Mouse (Mus musculus): ENCODE measurements around the gene 5730596B20Rik.
A peak's percentile ranks its signal among the peaks of the same experiment; 100 is the strongest.

The 5730596B20Rik gene

GRCm38 (mm10) chr6:52176391-52176790 is 907 bp upstream of the 5730596B20Rik start:
- DNase-seq, result peak; percentile 34

GRCm38 (mm10) chr6:52177806-52178205 is 508 bp downstream of the 5730596B20Rik start:
- DNase-seq, result peak; percentile 20

GRCm38 (mm10) chr6:52178918-52179665 is 1.8 kb downstream of the 5730596B20Rik start:
- peak; percentile 42 for DNase-seq

- DNase-seq, result peak; percentile 52
Observed at GRCm38 (mm10) chr6:52179690-52180089, 2.4 kb downstream of the 5730596B20Rik start.

- peak; percentile 25 for DNase-seq
Observed at GRCm38 (mm10) chr6:52180213-52180710, 3.0 kb downstream of the 5730596B20Rik start.

GRCm38 (mm10) chr6:52180726-52181125 is 3.4 kb downstream of the 5730596B20Rik start:
- DNase-seq, result peak; percentile 27

- peak; percentile 31 for DNase-seq
Observed at GRCm38 (mm10) chr6:52182030-52182429, 4.7 kb downstream of the 5730596B20Rik start.

GRCm38 (mm10) chr6:52182793-52183192 is 5.5 kb downstream of the 5730596B20Rik start:
- DNase-seq, result no peak

GRCm38 (mm10) chr6:52183311-52184080 is 6.2 kb downstream of the 5730596B20Rik start:
- peak; percentile 64 for DNase-seq

GRCm38 (mm10) chr6:52184668-52185067 is 7.4 kb downstream of the 5730596B20Rik start:
- peak; percentile 49 for DNase-seq

GRCm38 (mm10) chr6:52185222-52185621 is 7.9 kb downstream of the 5730596B20Rik start:
- DNase-seq, result peak; percentile 67

GRCm38 (mm10) chr6:52185834-52186233 is 8.5 kb downstream of the 5730596B20Rik start:
- peak; percentile 37 for DNase-seq

GRCm38 (mm10) chr6:52186500-52186899 is 9.2 kb downstream of the 5730596B20Rik start:
- peak; percentile 36 for DNase-seq

GRCm38 (mm10) chr6:52189172-52189591 is 11.9 kb downstream of the 5730596B20Rik start:
- peak; percentile 56 for DNase-seq

GRCm38 (mm10) chr6:52189909-52190308 is 12.6 kb downstream of the 5730596B20Rik start:
- peak; percentile 47 for DNase-seq

GRCm38 (mm10) chr6:52190410-52190809 is 13.1 kb downstream of the 5730596B20Rik start:
- DNase-seq, result peak; percentile 61

- DNase-seq, result peak; percentile 56
Observed at GRCm38 (mm10) chr6:52190906-52191810, 13.9 kb downstream of the 5730596B20Rik start, which contains the start of gene Hoxa4. Hoxa4 (minus strand) TSS chr6:52191753.

- DNase-seq, result peak; percentile 97
Observed at GRCm38 (mm10) chr6:52191860-52192550, 14.7 kb downstream of the 5730596B20Rik start.

- DNase-seq, result peak; percentile 48
Observed at GRCm38 (mm10) chr6:52194690-52195089, 17.4 kb downstream of the 5730596B20Rik start.

- DNase-seq, result peak; percentile 5
Observed at GRCm38 (mm10) chr6:52196811-52197210, 19.5 kb downstream of the 5730596B20Rik start.

- peak; percentile 82 for DNase-seq
Observed at GRCm38 (mm10) chr6:52197271-52197670, 20.0 kb downstream of the 5730596B20Rik start.

Measured in kidney, postnatal 10 days (tissue).